Mouse (Mus musculus) limb, embryonic 14.5 days (tissue): ENCODE data around the gene Iqcf1. TPM values are rescaled to one million over a fixed set of nuclear protein-coding genes. Genes with fewer than 3 reads are reported as not detected.

Source experiments
- ATAC-seq: fragments of 200-750 bp; cut with Nextera tagmentation; 2 replicates; pipeline ENCODE4 v1.8.0; 2017; ENCODE audit warnings: low read depth, moderate number of reproducible peaks, moderate TSS enrichment; ENCODE audit not compliant: low FRiP score
- DNase-seq: peaks from one replicate; pipeline ENCODE4 v3.0.0-alpha.2; 2015; ENCODE audit warnings: low spot score
- H3K27ac ChIP-seq: fragments of 300-500 bp; sonication (generic); replicated peaks from 2 replicates; pipeline ENCODE4 v1.5.1; 2014; ENCODE audit warnings: low read depth, mild to moderate bottlenecking, low read length, moderate library complexity, mixed read lengths
- H3K27me3 ChIP-seq: fragments of 300-500 bp; sonication (generic); 2 replicates; pipeline ENCODE4 v1.6.1; 2014; ENCODE audit warnings: low read length, mixed read lengths; ENCODE audit not compliant: control insufficient read depth, insufficient read depth
- H3K36me3 ChIP-seq: fragments of 300-500 bp; sonication (generic); 2 replicates; pipeline ENCODE4 v1.6.1; 2014; ENCODE audit warnings: mild to moderate bottlenecking, low read length, moderate library complexity, mixed read lengths; ENCODE audit not compliant: control insufficient read depth, insufficient read depth
- H3K4me1 ChIP-seq: fragments of 300-500 bp; sonication (generic); 2 replicates; pipeline ENCODE4 v1.6.1; 2014; ENCODE audit warnings: antibody characterized with exemption, low read length, mixed read lengths; ENCODE audit not compliant: control insufficient read depth, insufficient read depth
- H3K4me2 ChIP-seq: fragments of 300-500 bp; sonication (generic); replicated peaks from 2 replicates; pipeline ENCODE4 v1.6.1; 2014; ENCODE audit warnings: low read depth, mild to moderate bottlenecking, low read length, moderate library complexity; ENCODE audit not compliant: severe bottlenecking
- H3K4me3 ChIP-seq: fragments of 300-500 bp; sonication (generic); replicated peaks from 2 replicates; pipeline ENCODE4 v1.5.1; 2014; ENCODE audit warnings: low read length
- H3K9ac ChIP-seq: fragments of 300-500 bp; sonication (generic); 2 replicates; pipeline ENCODE4 v1.6.1; 2014; ENCODE audit warnings: mild to moderate bottlenecking, low read depth, low read length, moderate library complexity; ENCODE audit not compliant: severe bottlenecking
- H3K9me3 ChIP-seq: fragments of 300-500 bp; sonication (generic); 2 replicates; pipeline ENCODE4 v1.6.1; 2016; ENCODE audit warnings: low read length; ENCODE audit not compliant: control insufficient read depth
- POLR2A ChIP-seq: fragments of 200-500 bp; IDR thresholded peaks from 2 replicates; pipeline ENCODE4 v1.8.0; 2012; ENCODE audit warnings: inconsistent platforms, mild to moderate bottlenecking, moderate library complexity, borderline replicate concordance; ENCODE audit not compliant: insufficient read depth, insufficient read length; ENCODE audit errors: extremely low read depth
- WGBS: fragments of 180-500 bp; shearing (Covaris S2); extraction: QIAGEN DNeasy Blood & Tissue Kit; methylation state at CpG from one replicate; pipeline ENCODE4 v1.1.7; 2014; 5-methylcytosine and 5-hydroxymethylcytosine counted together
- polyA plus RNA-seq, 2 experiments: library from polyadenylated mRNA; depleted of rRNA in 1 of 2; stranded (reverse) in 1 of 2; unstranded in 1 of 2; fragments of >200 nt; fragmentation: Nextera tagmentation in 1 of 2; extraction: Ambion mirVana in 1 of 2; gene quantifications; 2 replicates each; pipeline versions ENCODE4 v1.2.1 to v1.2.3; 2012 to 2014

Iqcf1 gene
- polyA plus RNA-seq (2012; rRNA removed) (not detected in 2 replicates), polyA plus RNA-seq (2014; fragmentation: Nextera tagmentation; extraction: Ambion mirVana) (not detected in 2 replicates)

DNA sequence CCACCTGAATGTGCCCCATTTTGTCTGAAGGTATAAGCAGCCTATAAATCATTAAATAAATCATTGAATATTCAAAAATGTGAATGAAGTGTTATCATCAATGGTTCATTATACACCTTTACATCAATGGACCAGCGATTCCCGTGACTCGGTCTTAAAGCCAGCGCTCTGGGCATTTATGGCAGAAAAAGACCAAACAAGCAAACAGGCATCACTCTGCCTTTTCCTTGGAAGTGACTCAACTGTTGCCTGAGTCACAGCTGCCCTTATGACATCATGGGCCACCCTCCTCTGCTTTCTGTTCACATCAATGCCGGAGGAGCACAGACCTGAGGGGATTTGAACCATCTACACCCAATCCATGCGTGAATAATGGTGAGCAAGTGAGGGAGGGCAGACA is at the start of gene Iqcf1:
Iqcf1 (plus strand) TSS at position 301 of the 400 bp plus-strand sequence.
- Histone ChIP-seq H3K4me1 (no peaks in the 10 kb centered on the region), H3K4me2 (no peak within 1 kb of the TSS), H3K27me3 (no peaks in the 10 kb centered on the region), H3K9me3 (no peaks in the 10 kb centered on the region), H3K36me3 (no peaks in the 10 kb centered on the region), H3K27ac (no peak within 1 kb of the TSS), H3K4me3 (no peak within 1 kb of the TSS), H3K9ac (no peak within 1 kb of the TSS)
- WGBS, result 87% methylated on average over 6 of the region's 6 CpGs
- no peak for DNase-seq
- TF ChIP-seq POLR2A, result no peak
- no peak for ATAC-seq

DNA sequence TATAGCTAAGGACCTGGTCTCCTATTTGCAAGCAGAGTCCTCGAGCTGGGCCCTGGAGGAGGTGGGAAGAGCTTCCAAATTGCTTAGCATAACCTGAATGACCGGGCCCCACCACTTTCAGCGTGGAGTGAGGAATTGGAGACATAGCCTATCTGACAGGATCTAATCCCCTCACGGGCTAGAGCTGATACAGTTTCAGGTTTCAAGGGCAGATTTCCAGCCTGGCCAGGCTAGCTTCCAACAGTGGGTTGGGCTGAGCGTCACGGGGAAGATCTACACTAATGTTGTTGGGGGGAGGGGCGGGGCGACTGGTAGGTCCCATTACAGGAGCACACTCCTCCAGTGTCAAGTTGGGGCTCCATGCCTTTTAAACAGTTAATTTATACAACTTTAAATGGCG is 49.1 kb upstream of the Iqcf1 start:
- ATAC-seq (no peak), DNase-seq (peak; percentile 85)
- Histone ChIP-seq H3K4me1 (peaks cover 56% of the 10 kb centered on the region), H3K9ac (no peak overlapping the region), H3K27me3 (no peaks in the 10 kb centered on the region), H3K4me3 (no peak overlapping the region), H3K4me2 (0 out of 2 replicates have a peak overlapping the region, but pooled peaks have one; percentile 11), H3K27ac (0 out of 2 replicates have a peak overlapping the region, but pooled peaks have one; percentile 28), H3K9me3 (no peaks in the 10 kb centered on the region), H3K36me3 (no peaks in the 10 kb centered on the region)
- WGBS, result 2% methylated on average over 9 of the region's 9 CpGs
- TF ChIP-seq POLR2A, result no peak

DNA sequence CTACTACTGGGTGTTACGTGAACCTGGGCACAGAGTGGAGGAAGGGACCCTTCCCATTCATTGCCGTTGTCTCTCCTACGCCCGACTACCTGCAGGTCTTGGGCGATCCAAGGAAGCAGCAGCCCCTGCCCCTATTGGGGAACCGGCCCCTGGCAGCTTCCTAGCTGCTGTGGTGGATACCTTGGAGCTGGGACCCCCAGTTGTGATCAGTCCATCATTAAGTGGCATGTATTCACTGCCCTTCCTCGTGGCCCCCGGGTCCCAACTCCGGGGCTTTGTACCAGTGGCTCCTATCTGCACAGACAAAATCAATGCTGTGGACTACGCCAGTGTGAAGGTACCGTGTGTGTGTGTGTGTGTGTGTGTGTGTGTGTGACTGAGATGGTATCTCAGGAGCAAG is 48.5 kb upstream of the Iqcf1 start:
- Histone ChIP-seq H3K4me2 (no peak overlapping the region), H3K9ac (no peak overlapping the region), H3K27ac (no peak overlapping the region; the same call in 1 of the 2 replicates), H3K4me1 (peaks cover 63% of the 10 kb centered on the region), H3K36me3 (no peaks in the 10 kb centered on the region; the same call in 1 of the 2 replicates), H3K27me3 (no peaks in the 10 kb centered on the region), H3K4me3 (no peak overlapping the region), H3K9me3 (no peaks in the 10 kb centered on the region)
- ATAC-seq (no peak), DNase-seq (no peak)
- TF ChIP-seq POLR2A, result no peak
- 67% methylated on average over 11 of the region's 11 CpGs for whole genome bisulfite sequencing

DNA sequence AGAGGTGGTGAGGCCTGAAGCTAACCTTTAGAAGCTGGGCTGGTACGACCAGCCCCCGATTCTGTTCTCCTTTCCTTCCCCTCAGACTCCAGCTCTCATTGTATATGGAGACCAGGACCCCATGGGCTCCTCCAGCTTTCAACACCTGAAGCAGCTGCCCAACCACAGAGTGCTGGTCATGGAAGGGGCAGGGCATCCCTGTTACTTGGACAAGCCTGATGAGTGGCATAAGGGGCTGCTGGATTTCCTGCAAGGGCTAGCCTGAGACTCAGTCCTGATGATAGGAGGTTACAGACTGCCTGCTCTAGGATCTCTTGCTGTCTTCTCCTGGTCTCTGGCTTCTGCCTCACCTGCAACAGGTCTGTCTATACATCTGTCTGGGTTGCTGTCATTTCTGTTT is 47.9 kb upstream of the Iqcf1 start:
- Histone ChIP-seq H3K4me3 (no peak overlapping the region), H3K9me3 (no peaks in the 10 kb centered on the region), H3K4me1 (peaks cover 66% of the 10 kb centered on the region), H3K36me3 (no peaks in the 10 kb centered on the region; the same call in 1 of the 2 replicates), H3K27ac (no peak overlapping the region), H3K9ac (no peak overlapping the region), H3K4me2 (no peak overlapping the region), H3K27me3 (no peaks in the 10 kb centered on the region)
- ATAC-seq (no peak), DNase-seq (no peak)
- TF ChIP-seq POLR2A, result no peak
- WGBS, result 47% methylated on average over 2 of the region's 2 CpGs

DNA sequence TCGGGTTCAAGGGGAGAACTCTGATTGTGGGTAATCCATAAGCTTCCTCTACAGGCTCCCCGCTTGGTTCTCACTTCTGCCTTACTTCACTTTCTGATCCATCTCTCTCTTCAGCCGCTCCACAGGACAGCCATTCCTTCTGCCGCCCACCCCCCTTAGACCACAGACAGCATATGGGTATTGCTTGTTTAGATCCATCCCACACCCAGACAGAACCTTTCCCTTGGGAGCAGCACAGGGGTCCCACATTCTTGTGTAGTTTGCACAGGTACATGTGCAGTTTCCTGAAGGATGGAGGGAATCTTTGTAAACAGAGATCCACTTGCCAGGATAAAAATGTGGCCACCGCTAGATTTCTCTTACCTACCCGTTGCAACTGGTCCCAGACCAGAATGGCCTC is 47.4 kb upstream of the Iqcf1 start:
- Histone ChIP-seq H3K27me3 (no peaks in the 10 kb centered on the region), H3K4me2 (peak overlapping the region; percentile 90), H3K4me3 (peak overlapping the region; percentile 71; the same call in 1 of the 2 replicates), H3K4me1 (peaks cover 71% of the 10 kb centered on the region), H3K36me3 (no peaks in the 10 kb centered on the region; the same call in 1 of the 2 replicates), H3K9me3 (no peaks in the 10 kb centered on the region), H3K9ac (no peak overlapping the region), H3K27ac (no peak overlapping the region)
- 25% methylated on average over 6 of the region's 6 CpGs for WGBS
- TF ChIP-seq POLR2A, result no peak
- ATAC-seq (no peak), DNase-seq (no peak)

DNA sequence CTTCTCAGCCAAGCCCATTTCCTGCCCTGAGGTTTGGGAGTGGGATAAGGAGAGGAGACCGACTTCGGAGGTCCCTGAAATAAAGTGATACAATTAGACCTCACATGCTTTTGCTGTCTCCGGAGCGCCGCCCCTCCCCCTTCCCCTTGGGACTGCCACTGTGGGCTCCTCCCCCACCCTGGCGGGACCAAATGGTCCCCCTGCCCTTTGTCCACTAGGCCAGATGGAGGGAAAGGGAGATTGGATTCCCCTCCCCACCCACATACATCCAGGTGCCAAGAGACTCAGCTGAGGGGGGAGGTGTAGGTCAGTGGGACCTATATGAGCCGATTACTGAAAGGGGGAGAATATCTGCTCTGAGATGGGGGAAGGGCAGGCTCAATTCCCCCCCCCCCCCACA is 46.9 kb upstream of the Iqcf1 start:
- Histone ChIP-seq H3K9me3 (no peaks in the 10 kb centered on the region), H3K4me3 (peak overlapping the region; percentile 71), H3K4me2 (peak overlapping the region; percentile 90), H3K9ac (peak overlapping the region; percentile 70), H3K27ac (no peak overlapping the region; the same call in 1 of the 2 replicates), H3K4me1 (peaks cover 69% of the 10 kb centered on the region), H3K36me3 (no peaks in the 10 kb centered on the region; the same call in 1 of the 2 replicates), H3K27me3 (no peaks in the 10 kb centered on the region)
- DNase-seq (no peak), ATAC-seq (no peak)
- no peak for TF ChIP-seq POLR2A
- 1% methylated on average over 7 of the region's 7 CpGs for WGBS
